Mouse (Mus musculus) liver, adult 2 months (tissue): ENCODE data around the gene P4hb.
"Not testable (repeated sequence)": the region's sequence is repeated elsewhere in the genome, so short reads cannot be mapped to it uniquely, and the experiment has no call there.

Experiments
- CTCF ChIP-seq: fragments of 200-500 bp; IDR thresholded peaks from 2 replicates; pipeline ENCODE4 v1.5.1; 2011; ENCODE audit warnings: low read depth, low read length, control low read depth
- POLR2A ChIP-seq: fragments of 200-500 bp; IDR thresholded peaks from 2 replicates; pipeline ENCODE4 v1.6.1; 2011; ENCODE audit warnings: low read length, control low read depth; ENCODE audit not compliant: insufficient read depth; ENCODE audit errors: extremely low read depth

DNA sequence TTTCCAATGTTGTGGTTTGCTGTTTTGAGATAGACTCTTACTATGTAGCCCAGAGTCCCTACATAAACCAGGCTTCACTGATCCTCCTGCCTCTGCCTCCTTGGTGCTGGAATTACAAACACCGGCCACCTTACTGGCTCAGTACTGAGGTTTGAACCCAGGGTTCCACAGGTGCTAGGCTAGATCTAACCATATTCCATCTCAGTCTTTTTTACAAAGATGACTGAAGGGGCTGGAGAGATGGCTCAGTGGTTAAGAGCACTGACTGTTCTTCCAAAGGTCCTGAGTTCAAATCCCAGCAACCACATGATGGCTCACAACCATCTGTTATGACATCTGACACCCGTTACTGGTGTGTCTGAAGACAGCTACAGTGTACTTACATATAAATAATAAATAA is 58.8 kb downstream of the P4hb start:
- TF ChIP-seq POLR2A, CTCF: not testable (repeated sequence)
